Mouse (Mus musculus) CH12.LX (cell line): ENCODE results near the gene Hecw2.

Source experiments
- HCFC1 ChIP-seq: IDR thresholded peaks from 2 replicates; pipeline ENCODE4 v1.6.1; 2012; ENCODE audit warnings: low read depth, mild to moderate bottlenecking, inconsistent platforms, low read length, improper control_type of control experiment
- JUND ChIP-seq: conservative IDR thresholded peaks from 2 replicates; pipeline ENCODE4 v1.6.1; 2011; ENCODE audit warnings: low read depth, low read length, improper control_type of control experiment
- MAFK ChIP-seq: IDR thresholded peaks from 2 replicates; pipeline ENCODE4 v1.6.1; 2011; ENCODE audit warnings: low read length, improper control_type of control experiment; ENCODE audit not compliant: insufficient replicate concordance
- MAX ChIP-seq: IDR thresholded peaks from 2 replicates; pipeline ENCODE4 v1.6.1; 2011; ENCODE audit warnings: low read length, improper control_type of control experiment
- MAZ ChIP-seq: IDR thresholded peaks from 2 replicates; pipeline ENCODE4 v1.6.1; 2012; ENCODE audit warnings: low read depth, mild to moderate bottlenecking, inconsistent platforms, low read length, improper control_type of control experiment, moderate library complexity
- MXI1 ChIP-seq: IDR thresholded peaks from 2 replicates; pipeline ENCODE4 v1.6.1; 2011; ENCODE audit warnings: mild to moderate bottlenecking, low read depth, low read length, improper control_type of control experiment
- POLR2A ChIP-seq: IDR thresholded peaks from 2 replicates; pipeline ENCODE4 v1.6.1; 2011; ENCODE audit warnings: low read depth, mild to moderate bottlenecking, improper control_type of control experiment, low read length
- ZNF384 ChIP-seq: IDR thresholded peaks from 2 replicates; pipeline ENCODE4 v1.6.1; 2012; ENCODE audit warnings: low read depth, low read length, improper control_type of control experiment, inconsistent platforms

DNA sequence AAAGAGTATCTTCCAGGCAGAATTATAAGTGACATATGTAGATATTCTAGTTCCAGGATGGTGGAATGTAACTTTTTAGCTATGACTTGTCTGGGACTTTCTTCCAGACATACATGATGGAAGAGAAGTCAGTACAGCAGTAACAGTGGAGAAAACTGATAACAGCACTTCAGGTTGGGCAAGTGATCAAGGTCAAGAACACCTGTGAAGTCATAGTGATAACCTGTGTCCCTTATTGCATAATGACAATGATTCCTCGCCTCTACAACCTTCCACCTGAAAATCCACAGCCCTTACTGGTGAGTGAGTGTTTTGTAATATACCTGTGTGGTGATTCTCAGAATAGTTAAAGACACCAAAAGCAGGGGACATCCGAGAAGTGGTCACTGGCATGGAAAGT, 400.7 kb downstream of the Hecw2 start:
- TF ChIP-seq HCFC1 (no peak), JUND (no peak), MXI1 (no peak), POLR2A (no peak), MAX (no peak), ZNF384 (no peak), MAZ (no peak), MAFK (no peak)
